Mouse (Mus musculus) brain, embryonic 14.5 days (tissue): ENCODE data around the gene Actrt3.

Source experiments
- CTCF ChIP-seq: fragments of 200-500 bp; IDR thresholded peaks from 2 replicates; pipeline ENCODE4 v1.5.1; 2012; ENCODE audit warnings: inconsistent platforms, mild to moderate bottlenecking, moderate library complexity, borderline replicate concordance; ENCODE audit not compliant: insufficient read depth, insufficient read length; ENCODE audit errors: extremely low read depth
- POLR2A ChIP-seq: fragments of 200-500 bp; IDR thresholded peaks from 2 replicates; pipeline ENCODE4 v1.6.1; 2012; ENCODE audit warnings: mild to moderate bottlenecking, inconsistent platforms, borderline replicate concordance; ENCODE audit not compliant: poor library complexity, insufficient read depth, insufficient read length, severe bottlenecking; ENCODE audit errors: extremely low read depth

DNA sequence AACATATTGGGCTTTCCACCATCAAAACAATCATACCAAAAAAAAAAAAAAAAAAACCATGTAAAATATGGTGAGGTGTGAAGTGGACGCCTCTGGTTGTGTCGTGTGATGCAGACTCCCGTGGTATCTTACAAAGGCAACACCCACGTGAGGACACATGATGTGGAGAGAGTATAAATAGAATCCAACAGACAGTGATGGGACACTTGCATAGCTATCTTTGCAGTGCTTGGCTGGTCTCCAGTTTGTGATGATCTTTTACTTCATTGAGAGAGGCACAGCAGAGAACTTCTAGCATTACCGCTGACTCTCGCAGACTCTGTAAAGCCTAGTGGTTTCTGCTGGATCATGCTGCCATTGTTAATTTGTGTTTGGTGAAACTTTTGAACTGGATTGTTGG lies 10.9 kb downstream of the Actrt3 start:
- TF ChIP-seq CTCF (no peak), POLR2A (no peak)
